Mouse (Mus musculus) limb, embryonic 14.5 days (tissue): Measurements from ENCODE around the gene Hint2. TPM values are rescaled to one million over a fixed set of nuclear protein-coding genes. Genes with fewer than 3 reads are reported as not detected.

Source experiments
- ATAC-seq: fragments of 200-750 bp; cut with Nextera tagmentation; 2 replicates; pipeline ENCODE4 v1.8.0; 2017; ENCODE audit warnings: low read depth, moderate number of reproducible peaks, moderate TSS enrichment; ENCODE audit not compliant: low FRiP score
- DNase-seq: peaks from one replicate; pipeline ENCODE4 v3.0.0-alpha.2; 2015; ENCODE audit warnings: low spot score
- H3K27ac ChIP-seq: fragments of 300-500 bp; sonication (generic); replicated peaks from 2 replicates; pipeline ENCODE4 v1.5.1; 2014; ENCODE audit warnings: low read depth, mild to moderate bottlenecking, low read length, moderate library complexity, mixed read lengths
- H3K27me3 ChIP-seq: fragments of 300-500 bp; sonication (generic); 2 replicates; pipeline ENCODE4 v1.6.1; 2014; ENCODE audit warnings: low read length, mixed read lengths; ENCODE audit not compliant: control insufficient read depth, insufficient read depth
- H3K36me3 ChIP-seq: fragments of 300-500 bp; sonication (generic); 2 replicates; pipeline ENCODE4 v1.6.1; 2014; ENCODE audit warnings: mild to moderate bottlenecking, low read length, moderate library complexity, mixed read lengths; ENCODE audit not compliant: control insufficient read depth, insufficient read depth
- H3K4me1 ChIP-seq: fragments of 300-500 bp; sonication (generic); 2 replicates; pipeline ENCODE4 v1.6.1; 2014; ENCODE audit warnings: antibody characterized with exemption, low read length, mixed read lengths; ENCODE audit not compliant: control insufficient read depth, insufficient read depth
- H3K4me2 ChIP-seq: fragments of 300-500 bp; sonication (generic); replicated peaks from 2 replicates; pipeline ENCODE4 v1.6.1; 2014; ENCODE audit warnings: low read depth, mild to moderate bottlenecking, low read length, moderate library complexity; ENCODE audit not compliant: severe bottlenecking
- H3K4me3 ChIP-seq: fragments of 300-500 bp; sonication (generic); replicated peaks from 2 replicates; pipeline ENCODE4 v1.5.1; 2014; ENCODE audit warnings: low read length
- H3K9ac ChIP-seq: fragments of 300-500 bp; sonication (generic); 2 replicates; pipeline ENCODE4 v1.6.1; 2014; ENCODE audit warnings: mild to moderate bottlenecking, low read depth, low read length, moderate library complexity; ENCODE audit not compliant: severe bottlenecking
- H3K9me3 ChIP-seq: fragments of 300-500 bp; sonication (generic); 2 replicates; pipeline ENCODE4 v1.6.1; 2016; ENCODE audit warnings: low read length; ENCODE audit not compliant: control insufficient read depth
- POLR2A ChIP-seq: fragments of 200-500 bp; IDR thresholded peaks from 2 replicates; pipeline ENCODE4 v1.8.0; 2012; ENCODE audit warnings: inconsistent platforms, mild to moderate bottlenecking, moderate library complexity, borderline replicate concordance; ENCODE audit not compliant: insufficient read depth, insufficient read length; ENCODE audit errors: extremely low read depth
- WGBS: fragments of 180-500 bp; shearing (Covaris S2); extraction: QIAGEN DNeasy Blood & Tissue Kit; methylation state at CpG from one replicate; pipeline ENCODE4 v1.1.7; 2014; 5-methylcytosine and 5-hydroxymethylcytosine counted together
- polyA plus RNA-seq, 2 experiments: library from polyadenylated mRNA; depleted of rRNA in 1 of 2; stranded (reverse) in 1 of 2; unstranded in 1 of 2; fragments of >200 nt; fragmentation: Nextera tagmentation in 1 of 2; extraction: Ambion mirVana in 1 of 2; gene quantifications; 2 replicates each; pipeline versions ENCODE4 v1.2.1 to v1.2.3; 2012 to 2014

Hint2 gene
- polyA plus RNA-seq, 2 experiments = 58.3 to 87.6 TPM

- Histone ChIP-seq H3K4me3 (no peak overlapping the region), H3K27me3 (no peaks in the 10 kb centered on the region), H3K27ac (no peak overlapping the region), H3K9me3 (no peaks in the 10 kb centered on the region), H3K4me1 (no peaks in the 10 kb centered on the region), H3K9ac (no peak overlapping the region), H3K4me2 (no peak overlapping the region), H3K36me3 (peaks cover 50% of the 10 kb centered on the region)
- WGBS = 94% methylated on average over 17 of the region's 17 CpGs
- TF ChIP-seq POLR2A = no peak
- DNase-seq (no peak), ATAC-seq (no peak)
Observed at GRCm38 (mm10) chr4:43690021-43690420, 33.8 kb upstream of the Hint2 start.

- no peak for TF ChIP-seq POLR2A
- Histone ChIP-seq H3K9ac (no peak overlapping the region), H3K9me3 (no peaks in the 10 kb centered on the region), H3K36me3 (peaks cover 48% of the 10 kb centered on the region), H3K27ac (no peak overlapping the region), H3K4me3 (no peak overlapping the region), H3K27me3 (no peaks in the 10 kb centered on the region), H3K4me2 (no peak overlapping the region), H3K4me1 (no peaks in the 10 kb centered on the region)
- no peak for ATAC-seq
- WGBS = 89% methylated on average over 7 of the region's 7 CpGs
- no peak for DNase-seq
Observed at GRCm38 (mm10) chr4:43679416-43680043, 23.3 kb upstream of the Hint2 start.

- DNase-seq (no peak), ATAC-seq (no peak)
- Histone ChIP-seq H3K4me2 (no peak overlapping the region), H3K27ac (no peak overlapping the region), H3K4me1 (no peaks in the 10 kb centered on the region), H3K9me3 (no peaks in the 10 kb centered on the region), H3K36me3 (peaks cover 53% of the 10 kb centered on the region), H3K4me3 (no peak overlapping the region), H3K9ac (no peak overlapping the region), H3K27me3 (no peaks in the 10 kb centered on the region)
- 92% methylated on average over 6 of the region's 6 CpGs for WGBS
- TF ChIP-seq POLR2A = no peak
Observed at GRCm38 (mm10) chr4:43678541-43678940, 22.3 kb upstream of the Hint2 start.

- Histone ChIP-seq H3K36me3 (peaks cover 33% of the 10 kb centered on the region), H3K4me1 (peaks cover 6% of the 10 kb centered on the region; the same call in 1 of the 2 replicates), H3K27ac (no peak overlapping the region), H3K9ac (no peak overlapping the region), H3K4me2 (no peak overlapping the region), H3K9me3 (no peaks in the 10 kb centered on the region), H3K27me3 (no peaks in the 10 kb centered on the region), H3K4me3 (no peak overlapping the region)
- ATAC-seq (no peak), DNase-seq (no peak)
- WGBS = 78% methylated on average over 4 of the region's 4 CpGs
- no peak for TF ChIP-seq POLR2A
Observed at GRCm38 (mm10) chr4:43675608-43676007, 19.3 kb upstream of the Hint2 start.

GRCm38 (mm10) chr4:43674974-43675373, 18.7 kb upstream of the Hint2 start:
- WGBS = 86% methylated on average over 5 of the region's 5 CpGs
- peaks cover 31% of the 10 kb centered on the region for H3K36me3 ChIP-seq

More at GRCm38 (mm10) chr4:43674974-43675373, 18.7 kb upstream of the Hint2 start:
- no peak overlapping the region for H3K9ac ChIP-seq
- H3K4me1 ChIP-seq = peaks cover 11% of the 10 kb centered on the region
- H3K4me3 ChIP-seq = no peak overlapping the region
- H3K27me3 ChIP-seq = no peaks in the 10 kb centered on the region
- H3K4me2 ChIP-seq = no peak overlapping the region
- no peak overlapping the region for H3K27ac ChIP-seq
- no peak for DNase-seq
- TF ChIP-seq POLR2A = no peak
- no peak for ATAC-seq
- no peaks in the 10 kb centered on the region for H3K9me3 ChIP-seq
